Mouse (Mus musculus) spleen, adult 2 months (tissue): Measurements from ENCODE around the gene Fam20a. TPM values are rescaled to one million over a fixed set of nuclear protein-coding genes. Genes with fewer than 3 reads are reported as not detected.

ENCODE experiments used
- DNase-seq, 2 experiments: peaks; one replicate each; pipeline versions ENCODE4 v3.0.0 to v3.0.0-alpha.2; 2012 to 2021; ENCODE audit warnings: low spot score in 2 of 2, low read depth in 1 of 2
- H3K27ac ChIP-seq: fragments of 200-500 bp; 2 replicates; pipeline ENCODE4 v1.5.1; 2012; ENCODE audit warnings: low read length, inconsistent platforms; ENCODE audit not compliant: insufficient read depth
- H3K27me3 ChIP-seq: fragments of 200-500 bp; 2 replicates; pipeline ENCODE4 v1.6.1; 2012; ENCODE audit warnings: mild to moderate bottlenecking, moderate library complexity, low read length, inconsistent platforms; ENCODE audit not compliant: control insufficient read depth, insufficient read depth
- H3K36me3 ChIP-seq: fragments of 200-500 bp; 2 replicates; pipeline ENCODE4 v1.6.1; 2012; ENCODE audit warnings: mild to moderate bottlenecking, low read length, inconsistent platforms; ENCODE audit not compliant: control insufficient read depth, insufficient read depth
- H3K4me1 ChIP-seq: fragments of 200-500 bp; 2 replicates; pipeline ENCODE4 v1.6.1; 2011; ENCODE audit warnings: inconsistent platforms; ENCODE audit not compliant: control insufficient read depth, insufficient read depth, insufficient read length
- H3K4me3 ChIP-seq: fragments of 200-500 bp; 2 replicates; pipeline ENCODE4 v1.5.1; 2011; ENCODE audit warnings: mild to moderate bottlenecking, inconsistent platforms; ENCODE audit not compliant: insufficient read depth, insufficient read length; ENCODE audit errors: extremely low read depth
- CTCF ChIP-seq: fragments of 200-500 bp; IDR thresholded peaks from 2 replicates; pipeline ENCODE4 v1.5.1; 2011; ENCODE audit warnings: mild to moderate bottlenecking, inconsistent platforms; ENCODE audit not compliant: insufficient read depth, insufficient read length, insufficient replicate concordance; ENCODE audit errors: extremely low read depth
- POLR2A ChIP-seq: fragments of 200-500 bp; IDR thresholded peaks from 2 replicates; pipeline ENCODE4 v1.6.1; 2011; ENCODE audit warnings: low read depth, low read length, inconsistent platforms
- WGBS: fragments of 180-500 bp; shearing (Covaris S2); methylation state at CpG from one replicate; pipeline ENCODE4 v1.1.7; 2018; 5-methylcytosine and 5-hydroxymethylcytosine counted together
- polyA plus RNA-seq: library from polyadenylated mRNA; depleted of rRNA; stranded (reverse); fragments of >200 nt; gene quantifications from 2 replicates; pipeline ENCODE4 v1.2.3, GENCODE M21; 2012

Fam20a gene
- polyA plus RNA-seq, 1 experiment = 3.1 TPM

DNA sequence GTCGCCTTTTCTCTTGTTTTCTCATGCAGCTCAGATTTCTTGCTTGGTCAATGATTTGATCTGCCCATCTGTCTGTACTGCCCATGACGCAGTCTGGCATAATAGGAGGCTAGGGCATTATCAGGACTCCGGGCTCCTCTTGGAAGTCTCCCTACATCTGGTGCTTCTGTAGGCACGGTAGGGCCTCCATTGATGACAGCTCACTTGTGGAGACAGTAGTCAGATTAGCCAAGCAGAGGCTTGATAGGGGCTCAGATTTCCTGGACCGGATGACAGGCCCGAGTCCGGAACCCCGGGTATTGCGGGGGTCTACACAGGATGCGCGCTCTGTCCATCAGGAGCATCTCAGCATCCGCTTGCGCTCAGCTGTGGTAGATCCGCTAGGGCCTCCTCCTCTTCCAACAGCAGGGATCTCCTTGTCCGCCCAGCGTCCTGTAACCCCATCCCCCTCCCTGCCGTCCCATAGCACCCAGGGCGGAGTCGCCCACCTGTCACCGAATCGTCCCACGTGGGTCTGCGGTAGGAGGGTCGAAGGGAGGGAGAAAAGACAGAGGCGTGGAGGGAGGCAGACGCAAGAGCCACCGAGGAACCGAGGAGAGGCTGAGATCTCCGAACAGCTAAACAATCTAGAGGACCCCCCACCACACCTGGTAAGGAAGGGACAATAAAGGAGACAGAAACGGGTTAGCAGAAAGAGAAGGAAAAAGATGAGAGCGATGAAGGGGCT lies 71.9 kb downstream of the Fam20a start:
- peaks cover 10% of the 10 kb centered on the region for H3K4me1 ChIP-seq
- H3K27ac ChIP-seq = peak overlapping the region; percentile 39

DNA sequence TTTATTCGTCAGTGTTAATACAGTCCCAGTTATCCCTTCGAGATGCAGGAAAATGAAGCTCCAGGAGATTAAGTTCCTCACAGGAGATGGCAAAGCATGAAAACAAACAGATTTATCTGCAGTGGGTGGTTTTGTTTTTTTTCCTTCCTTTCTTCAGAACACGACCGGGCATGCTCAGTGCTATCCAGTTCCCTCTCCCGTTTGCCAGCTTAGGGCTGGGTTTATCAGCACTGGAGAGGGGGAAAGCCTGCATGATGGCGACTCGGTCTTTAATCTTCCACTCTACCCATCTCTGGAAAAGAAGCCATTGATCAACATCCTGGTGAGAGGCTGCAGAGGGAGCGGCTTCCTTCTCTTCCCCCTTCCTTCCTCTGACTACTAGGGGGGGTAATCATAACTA lies 72.9 kb downstream of the Fam20a start, which contains the start of gene Prkar1a:
Prkar1a (plus strand) TSS at position 200 of the 400 bp plus-strand sequence.
- TF ChIP-seq POLR2A (no peak), CTCF (no peak)
- Histone ChIP-seq H3K27ac (peak within 1 kb of the TSS; percentile 39), H3K36me3 (peaks cover 3% of the 10 kb centered on the region), H3K4me1 (peaks cover 10% of the 10 kb centered on the region), H3K27me3 (no peaks in the 10 kb centered on the region), H3K4me3 (peak within 1 kb of the TSS; percentile 89)
- 13% methylated on average over 8 of the region's 8 CpGs for WGBS
- no peak for DNase-seq

More for the DNA sequence above, 71.9 kb downstream of the Fam20a start:
- Histone ChIP-seq H3K4me3 (peak overlapping the region; percentile 89), H3K36me3 (peaks cover 9% of the 10 kb centered on the region), H3K27me3 (no peaks in the 10 kb centered on the region)
- DNase-seq = peak; percentile 48 to 52
- WGBS = 1% methylated on average over 31 of the region's 31 CpGs
- TF ChIP-seq POLR2A (no peak), CTCF (no peak)

DNA sequence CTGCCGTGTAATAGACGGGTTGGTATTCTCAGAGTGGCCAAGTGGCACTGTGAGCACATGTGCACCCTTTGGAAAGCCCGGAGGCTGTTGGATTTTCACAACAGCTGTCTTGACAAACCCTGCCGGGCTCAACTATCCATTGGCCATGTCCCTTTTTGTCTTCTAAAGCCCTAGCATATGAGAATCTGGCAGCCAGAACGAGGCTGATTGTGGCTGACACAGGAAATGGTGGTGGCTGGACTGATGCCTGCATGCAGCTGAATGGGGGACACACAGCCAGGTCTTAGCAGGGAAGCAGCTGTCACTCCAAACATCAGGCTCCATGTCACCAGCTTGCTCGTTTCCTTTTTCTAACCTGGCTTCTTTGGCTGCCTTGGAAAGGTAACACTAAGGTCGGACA lies 73.6 kb downstream of the Fam20a start:
- Histone ChIP-seq H3K27ac (no peak overlapping the region), H3K36me3 (no peaks in the 10 kb centered on the region; the same call in 1 of the 2 replicates), H3K4me3 (no peak overlapping the region), H3K27me3 (no peaks in the 10 kb centered on the region), H3K4me1 (peaks cover 10% of the 10 kb centered on the region)
- no peak for DNase-seq
- TF ChIP-seq CTCF (no peak), POLR2A (no peak)
- 8% methylated on average over 7 of the region's 7 CpGs for WGBS

DNA sequence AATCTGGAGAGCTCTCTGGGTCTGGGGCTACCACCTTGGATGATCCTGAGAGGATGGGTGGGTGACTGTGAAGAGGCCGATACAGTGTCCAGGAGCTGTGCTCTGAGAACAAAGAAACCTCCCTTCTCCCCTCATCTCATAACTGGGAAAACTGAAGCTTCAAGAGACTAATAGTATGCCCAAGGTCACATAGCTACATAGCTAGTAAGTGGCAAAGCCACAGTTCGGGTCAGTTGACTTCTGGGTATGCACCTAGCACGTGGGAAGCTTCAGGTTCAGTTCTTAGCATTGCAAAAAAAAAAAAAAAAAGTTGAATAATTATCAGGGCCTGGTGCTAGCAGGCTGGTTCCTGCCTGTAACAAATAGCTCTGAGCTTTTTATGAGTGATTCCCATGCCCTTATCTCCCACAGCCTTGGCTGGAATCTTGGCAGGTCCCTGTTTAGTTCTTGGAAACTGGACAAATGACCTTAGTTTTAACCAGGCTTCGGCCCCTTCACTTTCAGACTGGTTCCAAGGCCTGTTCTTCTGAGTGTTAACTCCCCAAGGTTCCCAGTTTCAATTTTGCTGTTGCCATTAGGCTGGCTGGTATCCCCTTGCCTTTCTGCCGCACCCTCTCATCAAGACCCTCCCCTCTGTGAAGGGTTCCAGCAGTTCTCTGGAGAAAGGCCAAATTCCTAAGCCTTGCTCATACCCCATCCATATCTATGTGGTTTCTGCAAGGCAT lies 80.4 kb downstream of the Fam20a start:
- no peak for TF ChIP-seq CTCF
- TF ChIP-seq POLR2A = no peak
- Histone ChIP-seq H3K27ac (no peak overlapping the region), H3K4me3 (no peak overlapping the region), H3K36me3 (no peaks in the 10 kb centered on the region), H3K4me1 (no peaks in the 10 kb centered on the region), H3K27me3 (no peaks in the 10 kb centered on the region)
- DNase-seq = no peak
- WGBS = 71% methylated on average over 5 of the region's 5 CpGs

DNA sequence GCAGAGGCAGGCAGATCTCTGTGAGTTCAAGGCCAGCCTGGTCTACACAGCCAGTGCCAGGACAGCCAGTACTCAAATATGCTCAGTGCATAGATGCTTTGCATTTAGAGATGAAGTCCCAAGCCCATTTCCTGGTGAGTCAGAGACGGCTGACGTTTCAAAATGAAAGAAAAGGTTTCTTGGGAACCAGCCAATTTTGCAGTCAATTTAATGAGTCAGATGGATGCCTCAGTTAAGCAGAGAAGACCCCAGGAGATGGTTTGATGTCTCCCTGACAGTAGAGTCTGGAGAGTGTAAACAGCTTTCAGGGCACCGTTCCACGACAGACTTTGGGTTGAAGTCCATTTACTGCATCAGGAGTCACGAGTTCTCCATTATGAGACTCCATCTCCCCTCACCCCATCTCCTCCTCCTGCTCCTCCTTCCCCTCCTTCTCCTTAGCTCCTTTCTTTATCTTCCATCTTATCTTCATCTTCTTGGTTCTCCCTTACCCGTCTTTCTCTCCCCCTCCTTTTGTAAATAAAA lies 86.1 kb downstream of the Fam20a start:
- Histone ChIP-seq H3K36me3 (no peaks in the 10 kb centered on the region), H3K4me3 (no peak overlapping the region), H3K27ac (no peak overlapping the region), H3K27me3 (no peaks in the 10 kb centered on the region), H3K4me1 (no peaks in the 10 kb centered on the region)
- no peak for DNase-seq
- TF ChIP-seq CTCF (no peak), POLR2A (no peak)
- 63% methylated on average over 6 of the region's 6 CpGs for WGBS

DNA sequence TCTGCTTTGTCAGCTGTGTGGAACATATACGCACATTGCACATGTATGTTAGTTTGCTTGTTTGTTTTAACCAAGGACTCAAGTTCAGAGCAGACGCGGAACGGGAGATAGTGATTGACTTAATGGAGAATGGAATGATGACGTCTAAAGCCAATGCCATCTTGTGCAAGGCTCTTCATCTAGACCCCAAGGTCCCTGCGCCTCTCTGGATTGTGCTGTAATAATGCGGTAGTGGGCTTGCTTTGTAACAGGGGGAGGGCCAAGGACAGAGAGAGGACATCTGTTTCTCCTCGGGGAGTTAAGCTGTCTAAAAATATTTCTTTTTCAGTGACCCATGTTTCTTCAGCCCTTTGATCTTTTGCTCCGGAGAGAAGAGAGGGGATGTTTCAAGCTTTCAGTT lies 87.2 kb downstream of the Fam20a start:
- Histone ChIP-seq H3K36me3 (no peaks in the 10 kb centered on the region), H3K4me1 (no peaks in the 10 kb centered on the region), H3K27me3 (no peaks in the 10 kb centered on the region), H3K27ac (no peak overlapping the region), H3K4me3 (no peak overlapping the region)
- WGBS = 88% methylated on average over 9 of the region's 9 CpGs
- DNase-seq = no peak
- TF ChIP-seq CTCF (no peak), POLR2A (no peak)
